Mouse (Mus musculus) hematopoietic stem cell, adult 5-6 weeks (primary cell): ENCODE measurements at regions not wholly inside any gene's neighbourhood (a gene's known extent, or its start where the extent isn't known, plus 50 kb on each side); places are given as distances from the start of the nearest gene placed in this dataset.
"Not testable (repeated sequence)": the region's sequence is repeated elsewhere in the genome, so short reads cannot be mapped to it uniquely, and the experiment has no call there.

Experiments
- ATAC-seq, 2 experiments: fragments of 125-278 bp in 1 of 2; replicated peaks in 1 of 2; 2 replicates each; pipeline ENCODE4 v1.8.0; 2016 to 2017; ENCODE audit warnings: inconsistent platforms in 2 of 2, mild to moderate bottlenecking in 2 of 2, moderate number of reproducible peaks in 2 of 2, low read depth in 1 of 2, moderate TSS enrichment in 1 of 2; ENCODE audit not compliant: low FRiP score in 2 of 2, poor library complexity in 2 of 2, severe bottlenecking in 2 of 2, insufficient read depth in 1 of 2, low TSS enrichment in 1 of 2

DNA sequence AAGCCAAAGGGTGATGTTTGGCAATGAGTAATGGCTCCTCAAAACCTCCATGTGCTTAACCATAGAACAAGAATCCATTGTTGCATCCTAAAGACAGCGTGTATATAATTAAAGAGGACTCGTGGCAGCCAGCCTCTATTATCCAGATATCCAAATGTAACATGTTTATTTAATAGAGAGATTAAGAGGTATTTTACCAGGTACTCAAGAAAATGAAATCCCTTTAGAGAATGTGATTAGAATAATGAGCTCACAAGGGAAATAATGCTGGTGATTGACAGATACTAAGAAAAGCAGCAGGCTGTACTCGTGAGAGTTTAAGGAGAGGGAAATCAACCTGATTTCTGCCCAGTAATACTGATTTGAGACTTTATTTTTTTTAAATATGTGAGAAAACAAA is 295.5 kb upstream of the Tmprss15 start:
- ATAC-seq, result no peak

GRCm38 (mm10) chr16:79350127-79350526 is 259.2 kb upstream of the Tmprss15 start:
- ATAC-seq, result no peak

GRCm38 (mm10) chr16:79342453-79342852 is 251.6 kb upstream of the Tmprss15 start:
- no peak for ATAC-seq

DNA sequence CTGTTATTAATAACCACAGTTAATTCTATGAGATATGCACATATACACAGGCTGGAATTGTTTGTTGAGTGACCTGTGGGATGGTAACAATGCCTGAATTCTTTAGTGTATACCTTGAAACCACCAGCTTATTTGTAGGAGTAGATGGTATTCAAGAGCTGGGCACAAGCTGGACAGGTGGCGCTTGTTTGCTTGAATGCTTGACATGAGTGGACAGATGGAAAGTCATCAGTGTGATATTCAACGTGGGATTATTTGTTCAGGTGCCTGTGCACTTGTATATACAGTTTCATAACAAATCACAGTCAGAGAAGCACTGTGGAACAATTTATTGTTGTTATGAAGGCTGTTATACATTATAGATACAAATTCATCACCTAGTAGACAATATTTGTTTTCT is 245.5 kb upstream of the Tmprss15 start:
- no peak for ATAC-seq

- ATAC-seq, result no peak
Measured at GRCm38 (mm10) chr16:79336016-79336415, 245.1 kb upstream of the Tmprss15 start.

- ATAC-seq, result no peak
Measured at GRCm38 (mm10) chr16:79313301-79313700, 222.4 kb upstream of the Tmprss15 start.

- no peak for ATAC-seq
Measured at GRCm38 (mm10) chr16:79312702-79313101, 221.8 kb upstream of the Tmprss15 start.

- no peak for ATAC-seq
Measured at GRCm38 (mm10) chr16:79308541-79308940, 217.6 kb upstream of the Tmprss15 start.

DNA sequence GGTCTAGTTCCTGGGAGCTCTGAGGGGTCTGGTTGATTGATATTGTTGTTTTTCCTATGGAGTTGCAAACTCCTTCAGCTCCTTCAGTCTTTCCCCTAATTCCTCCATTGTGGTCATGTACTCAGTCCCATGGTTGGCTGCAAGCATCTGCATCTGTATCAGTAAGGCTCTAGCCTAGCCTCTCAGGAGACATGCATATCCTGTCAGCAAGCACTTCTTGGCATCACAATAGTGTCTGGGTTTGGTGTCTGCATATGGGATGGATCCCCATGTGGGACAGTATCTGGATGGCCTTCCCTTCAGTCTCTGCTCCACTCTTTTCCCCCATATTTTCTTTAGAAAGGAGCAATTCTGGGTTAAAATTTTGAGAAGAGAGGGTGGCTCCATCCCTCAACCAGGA is 205.7 kb upstream of the Tmprss15 start:
- ATAC-seq, result not testable (repeated sequence)

DNA sequence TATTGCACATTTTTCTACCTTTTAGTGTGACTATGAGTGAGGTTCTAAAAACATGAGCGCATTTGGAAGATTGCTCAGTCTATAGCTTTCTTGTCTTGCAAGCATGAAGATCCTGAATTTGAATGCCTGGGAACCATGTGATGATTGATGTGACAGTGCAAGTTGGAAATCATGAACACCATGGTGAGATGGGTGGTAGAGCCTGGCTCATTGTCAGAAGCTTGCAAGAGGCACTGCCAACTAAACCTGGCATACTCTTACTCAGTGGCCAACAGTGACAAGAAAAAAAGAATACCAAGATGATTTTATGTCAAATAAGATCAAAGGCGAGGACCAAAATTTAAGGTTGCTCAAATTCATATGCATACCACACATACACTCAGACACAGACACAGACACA is 188.1 kb upstream of the Tmprss15 start:
- ATAC-seq, result no peak

GRCm38 (mm10) chr16:79256525-79256924 is 165.6 kb upstream of the Tmprss15 start:
- no peak for ATAC-seq

DNA sequence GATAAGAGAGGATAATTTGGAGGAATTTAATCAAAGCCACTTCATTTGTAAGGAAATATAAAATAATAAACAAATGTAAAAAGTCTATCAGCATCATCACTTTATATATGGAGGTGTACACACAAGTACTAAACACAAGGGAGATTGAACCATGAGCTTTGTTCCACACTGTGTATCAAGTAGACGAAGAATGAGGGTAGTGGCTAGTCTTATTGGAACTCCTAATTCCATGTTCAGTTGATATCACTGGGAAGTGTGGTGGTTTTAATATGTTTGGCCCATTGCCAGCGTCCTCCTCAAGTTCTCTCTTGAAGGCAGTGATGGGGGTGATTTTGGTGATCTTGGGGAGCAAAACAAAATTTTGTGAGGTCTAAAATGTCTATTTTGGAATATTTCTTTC is 165.2 kb upstream of the Tmprss15 start:
- no peak for ATAC-seq

GRCm38 (mm10) chr16:79240857-79241491 is 150.1 kb upstream of the Tmprss15 start:
- ATAC-seq, result no peak

DNA sequence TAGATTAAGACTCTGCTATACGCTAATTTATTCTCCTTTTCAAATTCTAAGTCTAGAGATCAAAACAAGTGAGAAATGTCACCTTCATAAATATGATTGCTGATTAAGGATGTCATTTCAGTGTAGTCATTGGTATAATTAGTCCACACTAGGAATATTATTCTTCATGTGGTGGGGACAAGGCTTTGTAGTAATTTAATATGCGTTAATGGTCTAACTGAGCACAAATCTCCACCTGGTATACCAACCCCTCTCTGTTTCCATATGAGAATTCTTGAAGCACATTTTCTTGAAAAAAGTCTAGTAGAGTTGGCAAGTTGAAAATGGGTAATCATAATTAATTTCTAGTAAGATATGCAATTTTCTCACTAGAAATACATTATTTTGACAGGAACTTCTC is 149.3 kb upstream of the Tmprss15 start:
- ATAC-seq, result no peak

- ATAC-seq, result no peak
Measured at GRCm38 (mm10) chr16:79191196-79191595, 100.3 kb upstream of the Tmprss15 start.

- ATAC-seq, result no peak
Measured at GRCm38 (mm10) chr16:79186471-79186870, 95.6 kb upstream of the Tmprss15 start.

DNA sequence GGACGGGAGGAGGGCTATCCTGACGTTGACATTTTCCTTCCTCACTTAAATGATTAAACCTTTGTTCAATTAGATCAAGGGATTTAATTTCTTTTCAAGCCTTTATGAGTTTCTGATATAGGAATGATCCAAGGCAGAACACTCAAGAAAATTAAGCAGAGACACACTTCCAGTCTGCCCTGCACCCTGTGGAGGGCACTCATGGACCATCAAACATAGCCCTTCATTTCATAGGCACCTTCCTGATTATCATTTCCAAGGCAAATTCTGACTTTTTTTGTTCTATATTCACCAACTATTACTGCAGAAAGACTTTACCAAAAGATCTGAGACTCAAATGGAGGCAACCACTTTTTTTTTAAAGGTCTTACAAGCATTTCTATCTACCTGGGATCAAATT is 91.6 kb upstream of the Tmprss15 start:
- ATAC-seq, result no peak

- no peak for ATAC-seq
Measured at GRCm38 (mm10) chr16:79177299-79177999, 86.6 kb upstream of the Tmprss15 start.

- no peak for ATAC-seq
Measured at GRCm38 (mm10) chr16:79176832-79177243, 85.9 kb upstream of the Tmprss15 start.
